Mouse (Mus musculus): ENCODE results near the gene Wdfy4.

Wdfy4 gene

GRCm38 (mm10) chr14:33078596-33078995 lies 106.7 kb downstream of the Wdfy4 start:
- no peak for DNase-seq (ENCODE audit: inconsistent ontology term)

- DNase-seq (ENCODE audit: inconsistent ontology term) = no peak
Observed at GRCm38 (mm10) chr14:33078110-33078509, 107.2 kb downstream of the Wdfy4 start.

- no peak for DNase-seq (ENCODE audit: inconsistent ontology term)
Observed at GRCm38 (mm10) chr14:33073355-33073754, 112.0 kb downstream of the Wdfy4 start.

- no peak for DNase-seq (ENCODE audit: inconsistent ontology term)
Observed at GRCm38 (mm10) chr14:33072351-33072750, 113.0 kb downstream of the Wdfy4 start.

DNA sequence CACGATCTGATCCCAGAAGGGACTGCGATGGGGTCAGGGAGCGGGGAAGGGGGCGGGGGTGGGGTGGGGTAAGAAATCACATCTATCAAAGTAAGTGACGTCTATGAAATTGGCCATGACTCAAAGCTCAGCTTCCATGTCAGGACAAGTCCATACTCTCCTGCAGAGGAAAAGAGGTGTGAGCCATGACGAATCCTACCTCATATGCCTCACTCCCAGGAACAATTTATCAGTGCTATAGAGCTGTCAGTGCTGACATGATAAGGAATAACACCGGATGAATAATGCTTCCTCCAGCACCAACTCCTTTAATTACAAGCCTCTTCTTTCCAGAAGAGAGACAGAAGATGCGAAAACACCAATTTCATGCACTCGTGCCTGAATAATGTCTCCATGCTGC lies 117.6 kb downstream of the Wdfy4 start:
- DNase-seq (ENCODE audit: inconsistent ontology term) = no peak

DNA sequence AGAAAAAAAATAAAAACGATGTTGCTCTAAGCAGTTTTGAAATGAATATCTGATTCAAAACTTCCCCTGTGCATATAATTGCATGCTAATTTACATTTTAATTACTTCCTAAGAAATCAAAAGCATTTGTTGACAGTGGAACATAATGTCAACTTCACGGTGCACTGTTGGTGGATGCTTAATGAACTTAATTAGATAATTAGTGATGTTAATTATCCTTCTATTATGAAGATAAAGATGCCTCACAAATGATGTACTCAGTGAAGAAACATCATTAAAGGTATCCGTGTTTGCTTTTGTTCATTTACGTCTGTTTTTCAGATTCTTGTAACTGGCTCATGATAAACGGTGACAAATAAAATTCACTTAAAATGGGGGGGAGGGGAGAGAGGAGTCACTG lies 122.3 kb downstream of the Wdfy4 start:
- peak; percentile 7 for DNase-seq (ENCODE audit: inconsistent ontology term)

DNA sequence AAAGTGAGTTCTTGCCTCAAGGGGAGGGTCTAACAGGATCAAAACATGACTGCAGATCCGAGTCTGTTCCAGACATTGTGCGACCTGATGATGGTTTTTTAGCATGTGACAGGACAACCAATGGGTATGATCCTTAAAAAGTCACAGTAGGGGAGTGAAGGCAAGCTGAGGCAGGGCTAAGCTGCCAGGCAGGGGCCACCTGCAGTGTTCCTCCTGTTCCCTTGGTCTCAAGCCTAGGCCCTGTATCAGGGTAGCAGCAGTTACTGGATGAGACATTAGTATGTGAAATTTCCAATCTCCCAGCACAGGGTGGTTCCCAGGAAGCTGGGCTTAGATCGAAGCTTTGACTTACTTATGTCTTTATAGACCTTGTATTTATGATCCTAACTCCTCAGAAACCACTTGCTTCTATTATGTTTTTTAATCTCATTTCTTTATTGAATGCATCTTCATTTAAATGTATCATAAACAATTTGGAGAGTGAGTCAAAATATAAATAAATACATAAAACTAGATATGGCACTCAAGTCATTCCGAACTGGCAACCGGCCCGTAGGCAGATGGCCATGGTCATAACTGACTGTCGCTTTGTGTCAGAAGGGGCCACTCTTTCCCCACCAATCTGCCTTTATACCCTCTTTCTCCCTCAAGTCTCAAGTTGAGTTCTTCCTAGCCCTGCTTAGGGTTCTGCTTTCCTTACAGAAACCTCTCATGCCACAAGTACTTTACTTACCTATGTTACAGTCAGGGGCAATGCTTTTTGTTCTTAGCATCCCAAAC lies 126.2 kb downstream of the Wdfy4 start:
- no peak for DNase-seq (ENCODE audit: inconsistent ontology term)

GRCm38 (mm10) chr14:33053441-33053840 lies 131.9 kb downstream of the Wdfy4 start:
- no peak for DNase-seq (ENCODE audit: inconsistent ontology term)

GRCm38 (mm10) chr14:33045217-33045616 lies 140.1 kb downstream of the Wdfy4 start:
- DNase-seq (ENCODE audit: inconsistent ontology term) = no peak

GRCm38 (mm10) chr14:33036811-33037210 lies 148.5 kb downstream of the Wdfy4 start:
- no peak for DNase-seq (ENCODE audit: inconsistent ontology term)

- no peak for DNase-seq (ENCODE audit: inconsistent ontology term)
Observed at GRCm38 (mm10) chr14:33035386-33035785, 149.9 kb downstream of the Wdfy4 start.

DNA sequence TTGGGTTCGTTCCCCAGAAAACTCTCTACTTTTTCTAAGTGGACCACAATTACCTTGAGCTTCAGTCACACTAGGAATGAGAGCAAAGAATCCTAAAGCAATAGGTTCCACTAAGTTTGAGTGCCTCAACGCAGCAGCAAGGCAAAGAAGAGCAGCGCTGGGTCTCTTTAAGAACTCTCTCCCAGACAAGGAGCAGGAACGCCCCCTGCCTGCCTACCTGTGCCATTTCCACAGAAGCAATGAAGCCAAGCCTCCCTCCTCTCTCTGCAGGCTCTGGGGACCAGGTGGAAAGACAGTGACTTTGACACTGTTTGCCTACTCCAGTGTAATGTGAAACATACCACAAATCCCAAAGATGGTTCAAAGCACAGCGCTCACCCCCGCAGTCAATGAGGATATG lies 151.9 kb downstream of the Wdfy4 start:
- peak; percentile 24 for DNase-seq (ENCODE audit: inconsistent ontology term)

GRCm38 (mm10) chr14:33030849-33031248 lies 154.5 kb downstream of the Wdfy4 start:
- DNase-seq (ENCODE audit: inconsistent ontology term) = no peak

GRCm38 (mm10) chr14:33019606-33020005 lies 165.7 kb downstream of the Wdfy4 start:
- DNase-seq (ENCODE audit: inconsistent ontology term) = peak; percentile 4

DNA sequence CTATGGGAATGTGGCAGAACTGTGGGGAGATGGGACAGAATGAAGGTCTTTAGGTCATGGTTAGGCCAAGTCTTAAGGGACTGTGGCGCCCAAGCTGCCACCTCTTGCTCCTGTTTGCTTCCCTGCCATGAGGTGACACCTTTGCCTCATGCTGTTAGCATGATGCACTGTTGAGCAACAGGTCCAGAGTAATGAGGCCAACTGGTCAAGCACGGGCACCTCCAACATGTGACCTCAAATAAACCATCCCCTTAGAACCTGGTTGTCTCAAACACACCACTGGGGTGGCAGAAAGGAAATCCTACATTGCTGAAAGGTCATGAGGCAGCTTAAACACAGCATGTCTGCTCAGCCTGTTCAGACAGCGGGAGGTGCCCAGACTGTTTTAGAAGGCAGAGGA lies 166.3 kb downstream of the Wdfy4 start:
- no peak for DNase-seq (ENCODE audit: inconsistent ontology term)

DNA sequence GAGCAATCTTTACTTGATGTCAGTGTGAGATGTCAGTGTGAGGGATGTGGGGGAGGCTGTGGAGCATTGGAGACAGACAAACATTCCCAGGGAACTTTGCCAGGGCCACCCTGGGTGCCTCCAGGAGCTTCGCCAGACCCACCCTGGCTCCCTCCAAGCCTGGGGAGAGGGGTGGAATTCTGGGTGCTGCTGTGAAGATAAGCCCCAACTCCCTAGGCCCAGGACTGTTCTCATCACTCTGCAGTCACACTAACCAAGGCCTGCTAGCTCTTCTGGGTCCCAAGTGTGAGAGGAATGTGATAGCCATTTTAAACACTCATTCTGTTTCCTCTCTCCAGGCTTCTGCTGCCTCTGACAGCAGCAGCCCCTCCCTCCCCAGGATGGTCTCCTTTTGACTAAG lies 177.7 kb downstream of the Wdfy4 start:
- DNase-seq (ENCODE audit: inconsistent ontology term) = no peak

DNA sequence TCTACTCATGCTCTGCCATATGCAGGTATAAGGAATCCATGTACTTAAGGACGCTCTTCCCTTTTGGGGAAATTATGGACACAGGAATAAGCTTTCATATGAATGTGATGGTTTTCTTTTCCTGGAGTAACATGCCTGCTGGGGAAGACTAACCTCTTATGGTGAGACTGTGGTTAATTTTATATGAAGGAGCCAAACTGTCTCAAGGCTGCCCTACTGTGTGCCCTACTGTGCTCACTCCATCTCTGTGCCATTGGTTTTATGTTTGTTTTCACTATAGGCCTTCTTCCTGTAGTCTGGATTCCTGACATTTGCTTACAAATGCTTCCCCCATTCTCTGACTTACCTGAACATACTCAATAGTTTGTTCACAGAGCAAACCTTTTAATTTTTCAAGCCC lies 180.2 kb downstream of the Wdfy4 start:
- no peak for DNase-seq (ENCODE audit: inconsistent ontology term)

GRCm38 (mm10) chr14:33000112-33000979 lies 185.0 kb downstream of the Wdfy4 start:
- no peak for DNase-seq (ENCODE audit: inconsistent ontology term)

DNA sequence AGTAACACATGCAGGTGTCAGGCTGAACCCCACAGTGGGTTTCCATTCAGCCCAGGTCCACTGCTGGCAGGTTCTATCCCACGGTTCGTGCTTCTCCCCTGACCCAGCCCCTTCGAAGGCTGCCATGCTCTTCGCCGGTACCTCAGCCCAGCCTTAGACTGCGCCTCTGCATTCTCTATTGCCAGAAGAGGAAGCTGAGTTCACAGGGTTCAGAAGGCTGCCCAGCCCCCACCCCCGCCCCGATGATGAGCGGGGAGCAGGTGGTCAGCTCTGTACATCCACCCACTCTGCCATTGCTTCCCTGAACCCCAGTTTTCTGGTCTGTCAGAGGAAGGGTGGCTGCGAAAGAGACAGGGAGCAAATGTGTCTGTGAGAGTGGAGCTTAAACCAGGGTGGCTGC lies 185.8 kb downstream of the Wdfy4 start:
- no peak for DNase-seq (ENCODE audit: inconsistent ontology term)

- DNase-seq (ENCODE audit: inconsistent ontology term) = peak; percentile 29
Observed at GRCm38 (mm10) chr14:32994954-32995636, 190.2 kb downstream of the Wdfy4 start.

GRCm38 (mm10) chr14:32991082-32991481 lies 194.2 kb downstream of the Wdfy4 start, which contains the start of gene Lrrc18:
Gene Lrrc18 (plus strand): TSS chr14:32991382.
- no peak for DNase-seq (ENCODE audit: inconsistent ontology term)

- no peak for DNase-seq (ENCODE audit: inconsistent ontology term)
Observed at GRCm38 (mm10) chr14:32986659-32987058, 198.6 kb downstream of the Wdfy4 start.

Data from Muller cell, postnatal 12 days (primary cell).